Mouse (Mus musculus): ENCODE data around the gene Nfkbiz. TPM values are rescaled to one million over a fixed set of nuclear protein-coding genes. Genes with fewer than 3 reads are reported as not detected.
"Not testable (repeated sequence)": the region's sequence is repeated elsewhere in the genome, so short reads cannot be mapped to it uniquely, and the experiment has no call there.

Gene Nfkbiz
- total and polyA plus RNA-seq, 2 experiments from 2014 or later = 1.4 to 3.3 TPM

DNA sequence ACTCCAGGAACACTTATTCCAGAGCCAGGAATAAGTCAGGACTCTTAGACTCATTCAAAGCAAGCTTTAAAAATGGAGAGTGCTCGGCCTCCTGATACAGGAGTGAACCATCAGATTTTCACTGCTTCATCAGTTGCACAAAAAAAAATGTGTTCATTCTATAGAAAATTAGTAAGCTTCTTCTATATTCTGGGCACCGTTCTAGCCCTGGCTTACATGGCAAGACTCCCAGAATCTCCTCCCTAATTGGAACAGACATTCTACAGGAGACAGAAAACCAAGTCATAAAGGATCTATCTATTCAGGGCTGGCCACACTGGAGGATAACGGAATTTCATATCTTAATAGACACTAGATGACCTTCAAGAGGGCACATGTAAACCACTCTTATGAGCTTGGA lies 22.4 kb upstream of the Nfkbiz start:
- no peak for TF ChIP-seq CTCF (IDR thresholded peaks at IDR 0.05; ENCODE audit: low read depth)
- no peaks in the 10 kb centered on the region for H3K27me3 ChIP-seq (ENCODE audit: insufficient read depth, low read length)
- H3K36me3 ChIP-seq (ENCODE audit: insufficient read depth, low read length) = peaks cover 2% of the 10 kb centered on the region; the same call in 1 of the 2 replicates
- H3K4me1 ChIP-seq (ENCODE audit: insufficient read depth, low read length) = no peaks in the 10 kb centered on the region
- WGBS = 67% methylated on average over 3 of the region's 3 CpGs
- no peak overlapping the region for H3K9ac ChIP-seq (replicated peaks; ENCODE audit: low read length)
- no peak overlapping the region for H3K4me2 ChIP-seq (ENCODE audit: low read depth, low read length)
- H3K27ac ChIP-seq = no peak overlapping the region
- no peaks in the 10 kb centered on the region for H3K9me3 ChIP-seq (ENCODE audit: low read length)
- no peak overlapping the region for H3K4me3 ChIP-seq (ENCODE audit: low read length)
- DNase-seq (ENCODE audit: low spot score) = no peak
- ATAC-seq = no peak

DNA sequence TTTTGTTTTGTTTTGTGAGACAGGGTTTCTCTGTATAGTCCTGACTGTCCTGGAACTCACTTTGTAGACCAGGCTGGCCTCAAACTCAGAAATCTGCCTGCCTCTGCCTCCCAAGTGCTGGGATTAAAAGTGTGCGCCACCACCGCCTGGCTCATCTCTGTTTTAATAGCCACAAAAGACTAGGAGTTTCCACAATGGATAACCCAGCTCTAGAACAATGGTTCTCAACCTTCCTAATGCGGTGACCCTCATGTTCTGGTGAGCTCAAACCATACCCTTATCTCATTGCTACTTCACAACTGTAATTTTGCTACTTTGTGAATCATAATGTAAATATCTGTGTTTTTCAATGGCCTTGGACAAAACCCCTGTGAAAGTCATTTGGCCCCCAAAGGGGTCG lies 20.7 kb upstream of the Nfkbiz start:
- not testable (repeated sequence) for H3K4me3 ChIP-seq (ENCODE audit: low read length); H3K27ac ChIP-seq; ATAC-seq; H3K4me2 ChIP-seq (ENCODE audit: low read depth, low read length); H3K27me3 ChIP-seq (ENCODE audit: insufficient read depth, low read length); DNase-seq (ENCODE audit: low spot score); H3K36me3 ChIP-seq (ENCODE audit: insufficient read depth, low read length); H3K4me1 ChIP-seq (ENCODE audit: insufficient read depth, low read length); H3K9ac ChIP-seq (replicated peaks; ENCODE audit: low read length); H3K9me3 ChIP-seq (ENCODE audit: low read length)
- WGBS = 96% methylated on average over 4 of the region's 4 CpGs

DNA sequence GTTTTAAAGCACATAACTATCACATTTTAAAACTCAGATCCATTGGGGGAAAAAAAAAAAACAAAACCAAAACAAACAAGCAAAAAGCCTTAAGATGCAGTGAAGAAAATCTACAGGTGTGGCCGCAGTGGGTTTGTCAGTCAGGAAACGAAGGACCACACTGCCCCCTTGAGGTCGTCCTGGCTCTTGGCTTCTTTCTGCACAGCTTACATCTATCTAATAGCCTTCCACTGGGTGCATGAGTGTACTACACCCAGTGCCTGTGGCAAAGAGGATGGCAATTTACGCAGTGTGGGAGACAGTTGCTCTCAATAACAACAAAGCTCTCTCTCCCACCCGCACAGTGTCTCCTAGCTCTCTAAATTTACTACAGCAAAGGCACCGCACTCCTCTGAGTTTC lies 19.8 kb upstream of the Nfkbiz start:
- peak; percentile 69 for TF ChIP-seq CTCF (IDR thresholded peaks at IDR 0.05; ENCODE audit: low read depth)
- Histone ChIP-seq H3K27ac (no peak overlapping the region), H3K9me3 (ENCODE audit: low read length) (no peaks in the 10 kb centered on the region), H3K4me2 (ENCODE audit: low read depth, low read length) (no peak overlapping the region), H3K9ac (replicated peaks; ENCODE audit: low read length) (no peak overlapping the region), H3K4me3 (ENCODE audit: low read length) (no peak overlapping the region), H3K27me3 (ENCODE audit: insufficient read depth, low read length) (no peaks in the 10 kb centered on the region), H3K36me3 (ENCODE audit: insufficient read depth, low read length) (no peaks in the 10 kb centered on the region), H3K4me1 (ENCODE audit: insufficient read depth, low read length) (no peaks in the 10 kb centered on the region)
- ATAC-seq = peak; percentile 63
- DNase-seq (ENCODE audit: low spot score) = peak; percentile 67
- WGBS = 70% methylated on average over 6 of the region's 6 CpGs

DNA sequence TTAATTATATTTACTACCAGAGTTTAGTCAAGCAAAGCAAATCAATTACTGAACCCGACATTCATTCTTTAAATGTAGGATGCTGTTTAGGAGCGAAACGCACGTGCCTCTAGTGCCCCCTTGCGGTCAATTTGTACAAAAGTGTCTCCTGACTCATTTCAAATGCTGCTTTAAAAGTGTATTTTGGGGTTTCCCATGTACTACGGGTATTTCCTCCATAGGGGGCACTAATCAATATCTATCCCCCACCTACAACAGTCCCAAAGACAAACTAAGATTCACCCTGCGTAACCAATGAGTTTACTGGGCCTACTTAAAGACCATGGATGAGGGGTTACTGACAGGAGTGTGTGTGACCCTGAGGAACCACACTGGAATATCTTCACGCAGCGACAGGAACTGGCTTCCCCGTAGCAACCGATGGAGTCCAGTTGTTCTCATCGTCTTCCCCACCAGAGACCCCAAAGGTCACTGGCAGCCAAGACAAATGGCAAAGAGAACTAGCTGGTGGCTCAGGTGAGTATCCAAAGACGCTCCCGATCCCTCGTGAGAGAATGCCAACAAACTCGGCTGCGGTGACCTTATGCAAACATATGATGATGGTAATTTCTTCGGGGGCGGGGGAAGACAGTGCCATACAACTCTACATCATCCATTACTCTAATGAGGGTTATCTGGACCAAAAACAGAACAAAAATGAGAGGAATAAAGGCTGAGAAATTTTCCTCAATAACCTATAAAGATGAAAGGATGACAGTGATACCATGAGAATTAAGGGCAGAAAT lies 14.4 kb upstream of the Nfkbiz start:
- Histone ChIP-seq H3K36me3 (ENCODE audit: insufficient read depth, low read length) (peaks cover 7% of the 10 kb centered on the region; the same call in 1 of the 2 replicates), H3K4me2 (ENCODE audit: low read depth, low read length) (no peak overlapping the region), H3K9me3 (ENCODE audit: low read length) (no peaks in the 10 kb centered on the region), H3K4me1 (ENCODE audit: insufficient read depth, low read length) (no peaks in the 10 kb centered on the region), H3K27me3 (ENCODE audit: insufficient read depth, low read length) (no peaks in the 10 kb centered on the region), H3K4me3 (ENCODE audit: low read length) (no peak overlapping the region), H3K9ac (replicated peaks; ENCODE audit: low read length) (no peak overlapping the region), H3K27ac (no peak overlapping the region)
- peak; percentile 84 for ATAC-seq
- peak; percentile 93 for DNase-seq (ENCODE audit: low spot score)
- peak; percentile 91 for TF ChIP-seq CTCF (IDR thresholded peaks at IDR 0.05; ENCODE audit: low read depth)
- 54% methylated on average over 19 of the region's 19 CpGs for WGBS

DNA sequence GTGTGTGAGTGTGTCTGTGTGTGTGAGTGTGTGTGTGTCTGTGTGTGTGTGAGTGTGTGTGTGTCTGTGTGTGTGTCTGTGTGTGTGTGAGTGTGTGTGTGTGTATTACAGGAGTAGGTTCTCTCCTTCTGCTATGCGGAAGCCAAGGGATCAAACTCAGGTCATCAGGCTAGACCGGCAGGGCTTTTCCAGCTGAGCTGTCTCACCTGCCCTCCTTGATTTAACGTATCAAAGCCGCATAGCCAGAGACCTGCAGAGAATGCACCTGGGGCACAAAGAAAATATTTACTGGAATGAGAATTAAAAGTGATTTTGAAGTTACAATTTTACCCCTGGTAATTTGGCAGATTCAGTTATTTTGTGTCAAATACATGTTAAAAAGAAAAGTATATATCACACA lies 13.8 kb upstream of the Nfkbiz start:
- Histone ChIP-seq H3K9me3 (ENCODE audit: low read length) (no peaks in the 10 kb centered on the region), H3K27me3 (ENCODE audit: insufficient read depth, low read length) (no peaks in the 10 kb centered on the region), H3K27ac (no peak overlapping the region), H3K9ac (replicated peaks; ENCODE audit: low read length) (no peak overlapping the region), H3K4me3 (ENCODE audit: low read length) (no peak overlapping the region), H3K4me1 (ENCODE audit: insufficient read depth, low read length) (no peaks in the 10 kb centered on the region), H3K4me2 (ENCODE audit: low read depth, low read length) (no peak overlapping the region), H3K36me3 (ENCODE audit: insufficient read depth, low read length) (peaks cover 7% of the 10 kb centered on the region; the same call in 1 of the 2 replicates)
- no peak for TF ChIP-seq CTCF (IDR thresholded peaks at IDR 0.05; ENCODE audit: low read depth)
- DNase-seq (ENCODE audit: low spot score) (no peak), ATAC-seq (no peak)
- 39% methylated on average over 4 of the region's 4 CpGs for WGBS

DNA sequence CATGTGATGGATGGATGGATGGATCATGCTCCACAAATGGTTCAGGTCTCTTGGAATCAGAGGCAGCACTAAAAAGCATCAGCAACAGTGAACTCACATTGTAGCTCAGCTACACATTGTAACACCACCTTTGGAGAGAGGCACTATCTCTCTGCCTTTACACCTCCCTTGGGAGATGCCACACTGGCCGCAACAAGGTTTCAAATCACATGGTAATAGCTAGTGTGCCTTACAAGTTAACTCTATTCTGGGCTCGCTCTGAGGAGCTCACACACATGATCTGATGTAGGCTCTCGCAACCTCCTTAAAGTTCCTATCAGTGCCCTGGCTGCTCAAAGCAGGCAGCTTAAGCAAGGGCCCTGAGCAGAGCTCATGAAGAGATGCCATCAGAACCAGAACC lies 11.8 kb upstream of the Nfkbiz start:
- TF ChIP-seq CTCF (IDR thresholded peaks at IDR 0.05; ENCODE audit: low read depth) = no peak
- ATAC-seq = no peak
- Histone ChIP-seq H3K36me3 (ENCODE audit: insufficient read depth, low read length) (peaks cover 7% of the 10 kb centered on the region; the same call in 1 of the 2 replicates), H3K4me1 (ENCODE audit: insufficient read depth, low read length) (no peaks in the 10 kb centered on the region), H3K9ac (replicated peaks; ENCODE audit: low read length) (no peak overlapping the region), H3K4me2 (ENCODE audit: low read depth, low read length) (no peak overlapping the region), H3K27ac (no peak overlapping the region), H3K27me3 (ENCODE audit: insufficient read depth, low read length) (no peaks in the 10 kb centered on the region), H3K9me3 (ENCODE audit: low read length) (no peaks in the 10 kb centered on the region), H3K4me3 (ENCODE audit: low read length) (no peak overlapping the region)
- DNase-seq (ENCODE audit: low spot score) = no peak
- WGBS = 88% methylated on average over 3 of the region's 3 CpGs

DNA sequence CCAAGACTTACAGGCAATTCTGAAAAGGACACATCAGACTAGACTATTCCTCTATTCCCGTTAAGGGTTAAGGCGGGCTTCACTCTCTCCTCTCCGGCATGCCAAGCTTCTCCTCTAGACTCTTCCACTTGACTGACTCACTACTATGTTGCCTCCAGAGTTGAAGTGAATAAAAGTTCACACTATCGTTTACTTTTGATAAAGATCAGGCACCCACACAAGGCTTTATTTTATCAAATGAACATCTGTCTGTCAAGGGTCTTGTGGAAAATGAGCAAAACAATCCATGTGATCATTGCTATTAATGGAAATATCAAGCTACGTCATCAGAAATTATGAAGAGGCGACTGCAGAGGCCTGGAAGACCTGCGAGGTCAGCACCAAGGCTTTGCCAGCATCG lies 9.0 kb upstream of the Nfkbiz start:
- H3K4me1 ChIP-seq (ENCODE audit: insufficient read depth, low read length) = no peaks in the 10 kb centered on the region
- no peak overlapping the region for H3K4me3 ChIP-seq (ENCODE audit: low read length)
- WGBS = 71% methylated on average over 8 of the region's 8 CpGs
- H3K27ac ChIP-seq = no peak overlapping the region
- peaks cover 6% of the 10 kb centered on the region; the same call in 1 of the 2 replicates for H3K9me3 ChIP-seq (ENCODE audit: low read length)
- H3K4me2 ChIP-seq (ENCODE audit: low read depth, low read length) = no peak overlapping the region
- DNase-seq (ENCODE audit: low spot score) (no peak), ATAC-seq (no peak)
- H3K9ac ChIP-seq (replicated peaks; ENCODE audit: low read length) = no peak overlapping the region
- peaks cover 17% of the 10 kb centered on the region for H3K36me3 ChIP-seq (ENCODE audit: insufficient read depth, low read length)
- no peak for TF ChIP-seq CTCF (IDR thresholded peaks at IDR 0.05; ENCODE audit: low read depth)
- no peaks in the 10 kb centered on the region for H3K27me3 ChIP-seq (ENCODE audit: insufficient read depth, low read length)
